Mouse (Mus musculus): ENCODE data around the gene Cntnap2.
"Not testable (repeated sequence)": the region's sequence is repeated elsewhere in the genome, so short reads cannot be mapped to it uniquely, and the experiment has no call there.

The Cntnap2 gene

GRCm38 (mm10) chr6:46963693-46964092 lies 1904.5 kb downstream of the Cntnap2 start:
- no peak for DNase-seq (ENCODE audit: low spot score in 2 of 2)

DNA sequence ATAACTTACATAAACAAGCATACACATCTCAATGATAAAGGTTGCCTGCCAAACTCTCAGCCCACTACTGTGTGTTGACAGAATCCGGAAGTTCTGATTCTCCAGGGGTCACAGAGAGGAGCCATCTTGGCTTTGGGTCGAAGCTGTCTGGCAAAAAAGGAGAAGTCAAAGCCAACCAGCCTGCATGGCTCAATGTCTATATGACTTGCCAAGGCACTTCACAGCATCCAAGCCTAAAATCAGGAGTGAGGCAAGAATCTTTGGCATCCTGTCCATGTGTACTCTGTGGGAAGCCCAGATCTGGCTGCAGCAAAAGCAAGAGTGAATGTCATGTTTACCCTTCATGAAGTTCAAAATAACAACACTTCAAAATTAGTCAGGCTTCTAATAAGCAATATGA lies 1913.5 kb downstream of the Cntnap2 start:
- DNase-seq (ENCODE audit: low spot score in 2 of 2) = no peak

DNA sequence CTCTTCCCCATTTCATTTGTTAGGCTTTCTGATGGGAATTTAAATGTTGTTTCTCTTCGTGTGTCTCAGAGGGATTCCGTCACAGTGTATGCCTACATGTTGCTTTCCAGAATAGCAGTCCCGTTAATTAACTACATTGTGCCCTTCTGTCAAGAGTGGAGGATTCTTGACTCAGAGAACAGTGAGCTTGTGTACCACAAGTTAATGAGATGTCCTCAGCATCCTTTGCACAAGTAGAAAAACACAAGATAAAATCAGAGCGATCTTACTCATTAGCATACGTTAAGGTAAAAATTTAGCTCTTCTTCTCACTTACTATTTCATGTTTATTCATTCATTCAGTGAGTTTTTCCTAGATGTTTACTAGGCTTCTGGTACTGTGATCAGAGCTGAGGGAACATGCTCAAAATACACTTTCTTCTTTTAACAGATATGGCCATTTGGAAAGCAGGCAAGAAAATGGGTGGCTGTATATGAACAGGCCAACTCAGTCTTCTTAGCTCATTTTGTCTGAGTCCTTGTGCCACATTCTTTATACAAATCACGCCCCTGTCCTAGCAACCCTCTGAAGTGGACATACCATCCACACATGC lies 1936.9 kb downstream of the Cntnap2 start:
- DNase-seq (ENCODE audit: low spot score in 2 of 2) = no peak

- peak; percentile 36 to 41 for DNase-seq (ENCODE audit: low spot score in 2 of 2)
Measured at GRCm38 (mm10) chr6:47004430-47004829, 1945.3 kb downstream of the Cntnap2 start.

GRCm38 (mm10) chr6:47012933-47013332 lies 1953.8 kb downstream of the Cntnap2 start:
- no peak for DNase-seq (ENCODE audit: low spot score in 2 of 2)

DNA sequence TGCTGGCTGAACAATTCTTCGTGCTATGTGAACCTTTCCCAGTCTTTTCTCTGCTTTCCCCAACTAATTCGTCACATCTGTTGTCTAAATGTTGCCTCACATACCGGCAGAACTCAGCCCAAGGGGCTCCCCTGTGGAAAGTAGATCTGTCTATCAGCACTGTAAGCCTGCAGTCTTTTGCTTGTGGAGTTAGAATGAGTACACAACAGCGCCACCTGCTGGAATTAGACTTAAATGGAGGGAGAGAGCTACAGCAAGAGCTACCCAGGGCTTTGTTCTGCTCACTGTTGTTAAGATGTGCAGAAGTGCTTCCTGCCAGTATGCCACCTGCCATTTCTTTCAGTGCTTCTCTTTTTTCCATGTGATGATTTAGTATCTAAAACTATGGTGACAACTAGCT lies 1954.4 kb downstream of the Cntnap2 start:
- DNase-seq (ENCODE audit: low spot score in 2 of 2) = peak; percentile 91 to 92

- no peak for DNase-seq (ENCODE audit: low spot score in 2 of 2)
Measured at GRCm38 (mm10) chr6:47014886-47015586, 1955.9 kb downstream of the Cntnap2 start.

DNA sequence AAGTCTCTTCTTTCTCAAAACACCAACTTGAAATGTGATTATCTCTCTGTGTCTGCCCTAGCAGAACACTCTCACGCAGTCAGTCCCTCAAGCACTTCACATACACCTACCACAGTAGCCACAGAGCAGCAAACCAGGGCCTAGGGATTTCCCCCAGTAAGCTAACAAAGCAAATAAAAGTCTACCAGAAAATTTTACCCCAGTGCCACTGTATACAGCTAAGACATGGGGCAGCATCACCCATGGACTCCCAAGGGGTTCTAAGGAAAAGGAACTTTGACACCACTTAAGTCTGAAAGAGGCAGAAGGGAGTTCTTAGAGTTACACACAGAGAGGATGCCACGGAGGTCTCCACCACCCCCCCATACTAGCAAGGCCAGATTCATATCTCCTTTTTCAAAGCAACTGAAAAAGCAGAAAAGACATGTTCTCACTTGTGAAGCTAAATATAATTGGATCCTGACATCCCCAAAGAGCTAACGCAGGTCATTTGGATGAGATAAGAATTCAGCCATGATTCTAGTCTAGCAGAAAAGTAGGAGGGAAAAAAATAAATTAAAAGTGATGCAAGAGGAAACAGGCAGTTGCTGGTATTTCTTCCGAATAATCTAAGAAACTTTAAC lies 1967.0 kb downstream of the Cntnap2 start:
- DNase-seq (ENCODE audit: low spot score in 2 of 2) = no peak

DNA sequence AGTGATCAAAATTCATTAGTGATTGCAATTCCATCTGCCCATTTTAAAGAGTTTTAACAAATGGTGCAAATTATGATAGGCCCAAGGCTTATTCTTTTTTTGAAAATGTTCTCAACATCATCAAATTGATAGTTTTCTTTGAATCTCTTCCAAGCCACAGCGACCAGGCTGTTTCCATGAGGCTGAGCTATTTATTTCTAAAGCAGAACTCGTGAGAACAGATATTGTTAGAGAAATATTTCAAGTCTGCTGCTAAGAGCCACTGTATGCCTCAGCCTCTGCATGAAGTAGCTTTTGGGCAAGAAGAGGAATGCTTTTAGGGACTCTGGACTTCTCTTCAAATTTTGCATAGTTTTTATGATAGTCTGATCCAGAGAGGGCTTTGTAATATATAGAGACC lies 1972.2 kb downstream of the Cntnap2 start:
- no peak for DNase-seq (ENCODE audit: low spot score in 2 of 2)

DNA sequence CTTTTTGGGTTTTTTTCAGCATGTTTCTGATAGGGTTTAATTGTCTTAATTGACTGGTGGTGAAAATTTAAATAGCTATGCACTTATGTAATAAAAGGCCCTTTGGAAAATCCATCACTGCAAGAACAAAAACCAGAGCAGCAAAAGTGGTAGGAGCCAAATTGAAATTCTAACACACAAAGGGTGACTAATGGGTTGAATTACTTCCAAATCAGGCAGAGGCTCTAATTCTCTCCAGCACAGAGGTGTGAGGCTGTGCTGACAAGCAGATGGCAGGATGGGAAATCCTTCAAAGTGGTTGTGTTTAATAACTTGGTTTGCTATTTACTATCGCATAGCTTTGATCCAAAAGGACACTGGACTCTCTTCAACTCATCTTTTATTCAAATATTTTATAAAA lies 1983.4 kb downstream of the Cntnap2 start:
- peak; percentile 29 to 51 for DNase-seq (ENCODE audit: low spot score in 2 of 2)

DNA sequence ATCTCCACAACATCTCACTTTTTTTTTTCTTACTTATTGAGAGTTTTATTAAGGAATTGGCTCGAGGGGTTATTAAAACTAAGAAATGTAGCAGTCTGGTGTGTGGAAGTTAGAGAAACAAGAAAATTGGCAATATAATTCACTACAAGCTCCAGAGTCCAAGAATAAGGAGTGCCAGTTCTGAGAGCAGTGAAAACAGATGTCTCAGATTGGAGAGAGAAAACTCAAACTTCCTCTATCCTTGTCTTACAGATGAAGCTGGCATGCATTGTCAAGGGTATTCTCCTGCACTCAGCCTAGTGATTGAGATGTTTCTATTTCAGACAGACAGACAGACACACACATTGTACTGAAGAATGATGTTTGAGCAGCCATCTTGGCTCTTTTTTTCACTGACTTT lies 1984.4 kb downstream of the Cntnap2 start:
- no peak for DNase-seq (ENCODE audit: low spot score in 2 of 2)

DNA sequence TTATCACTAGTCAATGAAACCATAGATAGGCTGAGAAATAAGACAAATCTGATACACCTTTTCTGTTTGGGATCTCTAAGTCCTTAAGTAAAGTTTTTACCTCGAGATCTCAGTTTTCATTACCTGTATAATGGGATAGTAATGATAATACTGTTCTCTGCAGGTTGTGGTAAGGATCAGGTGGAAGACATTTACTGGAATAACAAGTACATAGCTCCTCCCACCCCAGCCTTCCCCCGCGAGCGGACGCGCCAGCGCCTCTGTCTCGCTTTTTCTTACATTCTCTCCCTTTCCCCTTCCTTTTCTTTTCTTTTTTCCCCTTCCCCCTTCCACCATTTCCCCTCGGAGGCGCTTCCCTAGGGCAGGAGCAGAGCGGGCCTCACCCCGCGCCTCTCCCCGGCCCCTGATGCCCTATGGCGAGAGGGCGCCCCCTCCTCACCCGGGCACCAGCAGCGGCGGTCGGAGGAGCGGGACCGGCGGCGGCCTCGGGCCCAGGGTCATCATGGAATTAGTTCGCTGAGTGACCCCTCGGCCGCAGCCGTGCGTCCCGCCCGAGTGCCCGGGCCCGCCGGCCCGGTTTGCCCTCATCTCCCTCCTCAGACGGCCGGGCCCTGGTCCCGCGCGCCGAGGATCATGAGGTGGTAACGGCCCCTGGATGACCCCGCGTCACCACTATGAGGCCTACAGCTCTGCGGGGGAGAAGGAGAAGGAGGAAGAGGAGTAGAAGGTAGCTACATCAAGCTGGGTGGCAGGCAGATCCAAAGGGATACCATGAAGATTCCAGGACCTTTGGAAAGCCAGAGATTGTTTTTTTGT lies 1985.4 kb downstream of the Cntnap2 start:
- DNase-seq (ENCODE audit: low spot score in 2 of 2) = no peak

- DNase-seq (ENCODE audit: low spot score in 2 of 2) = no peak
Measured at GRCm38 (mm10) chr6:47049051-47049450, 1989.9 kb downstream of the Cntnap2 start.

GRCm38 (mm10) chr6:47050319-47051222 lies 1991.4 kb downstream of the Cntnap2 start:
- no peak for DNase-seq (ENCODE audit: low spot score in 2 of 2)

GRCm38 (mm10) chr6:47061341-47061740 lies 2002.2 kb downstream of the Cntnap2 start:
- DNase-seq (ENCODE audit: low spot score in 2 of 2) = no peak

DNA sequence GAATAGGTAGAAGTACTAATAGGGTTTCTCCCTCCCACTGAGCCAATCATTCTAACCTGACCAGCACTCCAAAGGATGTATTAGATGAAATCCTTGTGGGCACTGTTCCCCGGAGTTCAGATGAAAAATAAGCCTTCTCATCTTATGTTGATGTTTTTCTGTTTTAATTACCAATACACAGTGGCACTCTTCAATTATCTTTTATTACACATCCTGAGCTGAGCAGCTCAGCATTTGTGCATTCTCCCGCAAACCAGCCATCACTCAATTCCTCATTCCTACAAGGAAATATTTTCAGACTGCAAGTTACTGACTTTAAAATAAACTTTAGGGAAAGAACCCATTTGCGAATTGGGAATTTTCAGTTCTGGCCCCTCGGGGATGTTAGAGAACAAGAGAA lies 2030.8 kb downstream of the Cntnap2 start:
- DNase-seq (ENCODE audit: low spot score in 2 of 2) = no peak

DNA sequence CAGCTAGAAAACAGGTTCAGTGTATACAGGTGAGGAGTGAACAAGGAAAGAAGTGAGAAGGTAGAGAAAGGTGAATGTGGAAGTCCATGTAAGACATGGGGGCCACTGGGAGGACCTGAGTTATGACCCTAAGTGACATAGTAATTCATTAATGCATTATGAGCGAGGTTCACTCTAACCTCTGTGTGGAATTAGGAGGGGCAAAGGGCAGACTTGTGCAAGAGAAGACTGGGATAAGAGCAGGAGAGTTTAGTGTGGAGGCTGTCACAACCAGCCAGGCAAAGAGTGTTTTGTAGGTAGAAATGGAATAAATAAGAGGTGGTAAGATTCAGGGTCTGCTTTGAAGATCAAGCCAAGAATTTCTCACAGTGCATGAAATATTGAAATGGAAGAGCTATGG lies 2045.8 kb downstream of the Cntnap2 start:
- no peak for DNase-seq (ENCODE audit: low spot score in 2 of 2)

DNA sequence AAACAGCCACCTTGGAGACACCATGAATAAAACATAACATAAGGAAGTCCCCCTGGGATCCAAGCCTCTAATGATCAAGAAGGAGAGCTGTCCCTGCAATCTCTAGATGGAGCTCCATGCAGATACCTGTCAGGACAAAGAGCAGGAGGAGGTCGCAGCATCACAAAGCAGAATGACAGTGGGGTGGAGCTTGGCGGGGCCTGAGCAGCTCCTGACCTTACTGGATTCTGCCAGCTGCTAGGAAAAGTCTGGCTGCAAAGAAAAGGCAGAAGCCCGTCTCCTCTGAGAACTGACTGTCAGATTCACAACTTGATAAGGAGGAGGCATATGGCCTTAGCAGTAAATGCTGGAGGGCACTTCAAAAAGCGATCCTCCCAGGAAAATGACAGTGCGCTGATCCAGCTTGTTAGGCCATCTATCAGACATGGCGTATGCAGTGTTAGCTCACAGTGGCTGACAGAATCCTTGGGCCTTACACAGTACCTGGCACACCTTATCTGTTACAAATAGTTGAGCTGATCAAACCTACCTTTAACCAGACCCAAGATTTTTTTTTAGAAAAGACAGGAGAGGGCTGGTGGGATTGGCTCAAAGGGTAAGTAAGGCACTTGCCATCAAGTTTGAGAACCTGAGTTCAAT lies 2050.5 kb downstream of the Cntnap2 start:
- no peak for DNase-seq (ENCODE audit: low spot score in 2 of 2)

- DNase-seq (ENCODE audit: low spot score in 2 of 2) = not testable (repeated sequence)
Measured at GRCm38 (mm10) chr6:47134063-47134462, 2074.9 kb downstream of the Cntnap2 start.

- not testable (repeated sequence) for DNase-seq (ENCODE audit: low spot score in 2 of 2)
Measured at GRCm38 (mm10) chr6:47153018-47153417, 2093.9 kb downstream of the Cntnap2 start.

All from right cerebral cortex, adult 2 months (tissue).